Mouse (Mus musculus): ENCODE data around the gene Arl3. TPM values are rescaled to one million over a fixed set of nuclear protein-coding genes. Genes with fewer than 3 reads are reported as not detected.

Arl3 gene
- polyA plus RNA-seq, 1 experiment from 2014 or later = 52.6 TPM

GRCm38 (mm10) chr19:46528529-46529213 is 44.3 kb downstream of the Arl3 start:
- Histone ChIP-seq H3K27ac (ENCODE audit: low read length) (peak overlapping the region; percentile 79), H3K36me3 (ENCODE audit: insufficient read depth, low read length) (no peaks in the 10 kb centered on the region), H3K27me3 (replicated peaks; ENCODE audit: insufficient read depth, low read length) (no peaks in the 10 kb centered on the region), H3K4me1 (ENCODE audit: insufficient read depth, low read depth, low read length) (peaks cover 63% of the 10 kb centered on the region), H3K4me2 (replicated peaks; ENCODE audit: low read depth, low read length) (peak overlapping the region; percentile 50), H3K9me3 (ENCODE audit: low read length) (no peaks in the 10 kb centered on the region), H3K4me3 (ENCODE audit: low read depth, low read length) (no peak overlapping the region; the same call in 1 of the 2 replicates), H3K9ac (replicated peaks; ENCODE audit: low read depth) (no peak overlapping the region)
- peak; percentile 60 for ATAC-seq
- 3% methylated on average over 20 of the region's 20 CpGs for WGBS
- DNase-seq (ENCODE audit: low spot score) = peak; percentile 87
- TF ChIP-seq CTCF (IDR thresholded peaks at IDR 0.05) (peak; percentile 62), EP300 (IDR thresholded peaks at IDR 0.05) (peak; percentile 65)

DNA sequence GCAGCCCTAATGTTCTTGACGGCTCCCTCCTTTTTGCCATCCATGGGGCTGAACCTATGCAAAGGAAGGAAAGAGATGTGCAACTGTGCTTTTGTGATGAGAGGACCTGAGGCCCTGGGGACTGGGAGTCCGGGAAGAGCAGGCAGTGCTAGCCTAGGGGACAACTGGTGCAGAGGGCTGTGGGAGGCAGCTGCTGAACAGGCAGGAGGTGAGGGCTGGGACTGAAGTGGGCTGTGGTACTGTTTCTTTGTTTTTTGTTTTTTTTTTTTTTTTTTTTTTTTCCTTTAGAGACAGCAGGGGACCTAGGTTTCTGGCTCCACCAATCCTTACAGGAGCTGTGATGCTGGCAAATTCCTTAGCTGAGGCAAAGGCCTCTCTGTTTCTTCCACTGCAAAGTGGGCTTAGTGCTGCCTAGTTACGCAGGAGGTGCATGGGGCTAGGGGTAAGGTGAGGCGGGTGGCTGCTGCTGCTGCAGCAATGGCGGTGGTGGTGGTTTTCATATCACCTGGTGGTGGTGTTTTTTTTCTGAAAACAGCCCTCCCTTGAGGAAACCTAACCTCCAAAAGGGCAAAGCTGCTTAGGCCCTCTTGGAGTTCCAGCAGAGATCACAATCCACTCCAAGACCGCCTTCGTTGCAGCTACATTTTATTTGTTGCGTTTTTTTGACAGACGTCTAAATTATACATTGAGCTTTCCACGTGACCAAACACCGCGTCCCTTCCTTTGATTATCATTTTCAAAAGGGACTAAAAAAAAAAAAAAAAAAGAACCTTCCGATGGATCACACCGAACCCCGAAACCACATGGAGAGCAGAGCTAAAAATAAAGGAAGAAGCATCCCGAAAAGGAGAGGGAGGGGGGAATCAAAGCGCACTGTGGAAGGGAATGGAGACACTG is 45.1 kb downstream of the Arl3 start:
- DNase-seq (ENCODE audit: low spot score) (no peak), ATAC-seq (no peak)
- no peaks in the 10 kb centered on the region for H3K9me3 ChIP-seq (ENCODE audit: low read length)
- H3K27me3 ChIP-seq (replicated peaks; ENCODE audit: insufficient read depth, low read length) = no peaks in the 10 kb centered on the region
- H3K27ac ChIP-seq (ENCODE audit: low read length) = peak overlapping the region; percentile 79
- 40% methylated on average over 17 of the region's 17 CpGs for WGBS
- H3K4me1 ChIP-seq (ENCODE audit: insufficient read depth, low read depth, low read length) = peaks cover 64% of the 10 kb centered on the region
- H3K4me2 ChIP-seq (replicated peaks; ENCODE audit: low read depth, low read length) = peak overlapping the region; percentile 50
- no peaks in the 10 kb centered on the region for H3K36me3 ChIP-seq (ENCODE audit: insufficient read depth, low read length)
- H3K9ac ChIP-seq (replicated peaks; ENCODE audit: low read depth) = no peak overlapping the region
- H3K4me3 ChIP-seq (ENCODE audit: low read depth, low read length) = no peak overlapping the region
- TF ChIP-seq CTCF (IDR thresholded peaks at IDR 0.05) = no peak
- no peak for TF ChIP-seq EP300 (IDR thresholded peaks at IDR 0.05)

DNA sequence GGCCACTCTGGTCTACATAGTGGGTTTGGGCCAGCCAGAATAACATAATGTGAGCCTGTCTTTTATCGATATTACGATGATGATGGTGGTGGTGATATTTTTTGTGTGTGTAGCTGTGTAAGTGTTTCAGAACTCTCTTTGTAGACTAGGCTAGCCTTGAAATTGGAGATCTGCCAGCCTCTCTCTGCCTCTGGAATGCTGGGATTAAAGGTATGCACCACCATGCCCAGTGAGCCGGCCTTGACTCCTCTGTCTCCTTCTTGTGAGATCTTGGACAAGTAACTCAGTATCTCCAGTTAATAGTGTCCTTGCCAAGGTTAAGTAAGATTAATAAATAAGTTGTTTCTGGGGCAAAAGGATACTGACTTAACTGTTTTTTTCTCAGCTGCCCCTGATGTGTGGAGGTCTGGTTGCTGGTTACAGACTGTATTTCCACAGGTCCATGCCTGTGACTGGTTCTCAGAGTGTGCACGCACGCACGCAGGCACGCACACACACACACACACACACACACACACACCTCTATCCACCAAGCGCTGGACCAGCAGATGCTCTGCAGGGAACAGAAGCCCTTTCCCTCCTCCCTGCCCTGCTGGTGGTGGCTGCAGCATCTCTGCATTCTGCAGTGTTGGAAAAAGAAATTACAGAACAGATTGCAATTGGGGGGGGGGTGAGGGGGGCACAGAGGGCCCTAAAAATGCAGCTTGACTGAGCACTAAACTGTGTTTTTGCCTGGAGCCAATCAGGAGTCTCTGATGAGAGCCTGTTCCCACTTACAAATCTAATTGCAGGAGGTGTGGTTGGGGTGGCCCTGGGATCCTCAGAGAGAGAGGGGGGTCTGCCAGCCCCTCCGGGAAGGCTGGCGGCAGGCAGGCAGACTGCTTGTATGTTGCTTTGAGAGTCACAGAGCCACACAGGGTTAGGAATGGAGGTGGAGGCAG is 47.0 kb downstream of the Arl3 start:
- H3K4me2 ChIP-seq (replicated peaks; ENCODE audit: low read depth, low read length) = no peak overlapping the region
- no peak overlapping the region for H3K4me3 ChIP-seq (ENCODE audit: low read depth, low read length)
- ATAC-seq (no peak), DNase-seq (ENCODE audit: low spot score) (peak; percentile 43)
- H3K27ac ChIP-seq (ENCODE audit: low read length) = peak overlapping the region; percentile 80
- no peaks in the 10 kb centered on the region for H3K36me3 ChIP-seq (ENCODE audit: insufficient read depth, low read length)
- H3K4me1 ChIP-seq (ENCODE audit: insufficient read depth, low read depth, low read length) = peaks cover 52% of the 10 kb centered on the region
- TF ChIP-seq EP300 (IDR thresholded peaks at IDR 0.05) (no peak), CTCF (IDR thresholded peaks at IDR 0.05) (no peak)
- no peaks in the 10 kb centered on the region for H3K9me3 ChIP-seq (ENCODE audit: low read length)
- 73% methylated on average over 10 of the region's 10 CpGs for WGBS
- H3K9ac ChIP-seq (replicated peaks; ENCODE audit: low read depth) = no peak overlapping the region
- H3K27me3 ChIP-seq (replicated peaks; ENCODE audit: insufficient read depth, low read length) = no peaks in the 10 kb centered on the region

- peak overlapping the region; percentile 80 for H3K27ac ChIP-seq (ENCODE audit: low read length)
- H3K27me3 ChIP-seq (replicated peaks; ENCODE audit: insufficient read depth, low read length) = no peaks in the 10 kb centered on the region
- peaks cover 42% of the 10 kb centered on the region for H3K4me1 ChIP-seq (ENCODE audit: insufficient read depth, low read depth, low read length)
- ATAC-seq (peak; percentile 68), DNase-seq (ENCODE audit: low spot score) (peak; percentile 97)
- H3K4me2 ChIP-seq (replicated peaks; ENCODE audit: low read depth, low read length) = peak overlapping the region; percentile 32; the same call in 1 of the 2 replicates
- H3K9ac ChIP-seq (replicated peaks; ENCODE audit: low read depth) = no peak overlapping the region
- H3K36me3 ChIP-seq (ENCODE audit: insufficient read depth, low read length) = no peaks in the 10 kb centered on the region
- 22% methylated on average over 14 of the region's 14 CpGs for WGBS
- no peaks in the 10 kb centered on the region for H3K9me3 ChIP-seq (ENCODE audit: low read length)
- no peak overlapping the region for H3K4me3 ChIP-seq (ENCODE audit: low read depth, low read length)
- peak; percentile 68 for TF ChIP-seq CTCF (IDR thresholded peaks at IDR 0.05)
- TF ChIP-seq EP300 (IDR thresholded peaks at IDR 0.05) = peak; percentile 81
Observed at GRCm38 (mm10) chr19:46524601-46525321, 48.2 kb downstream of the Arl3 start.

GRCm38 (mm10) chr19:46524152-46524544 is 48.9 kb downstream of the Arl3 start:
- no peaks in the 10 kb centered on the region for H3K9me3 ChIP-seq (ENCODE audit: low read length)
- H3K4me1 ChIP-seq (ENCODE audit: insufficient read depth, low read depth, low read length) = peaks cover 36% of the 10 kb centered on the region
- no peak overlapping the region for H3K4me3 ChIP-seq (ENCODE audit: low read depth, low read length)
- no peak for DNase-seq (ENCODE audit: low spot score)
- WGBS = 13% methylated on average over 6 of the region's 6 CpGs
- no peak for ATAC-seq
- H3K27me3 ChIP-seq (replicated peaks; ENCODE audit: insufficient read depth, low read length) = no peaks in the 10 kb centered on the region
- peak overlapping the region; percentile 80 for H3K27ac ChIP-seq (ENCODE audit: low read length)
- no peak for TF ChIP-seq EP300 (IDR thresholded peaks at IDR 0.05)
- TF ChIP-seq CTCF (IDR thresholded peaks at IDR 0.05) = no peak
- H3K4me2 ChIP-seq (replicated peaks; ENCODE audit: low read depth, low read length) = peak overlapping the region; percentile 32
- H3K36me3 ChIP-seq (ENCODE audit: insufficient read depth, low read length) = no peaks in the 10 kb centered on the region
- no peak overlapping the region for H3K9ac ChIP-seq (replicated peaks; ENCODE audit: low read depth)
